Mouse (Mus musculus): Measurements from ENCODE around the gene Chd1l. TPM values are rescaled to one million over a fixed set of nuclear protein-coding genes. Genes with fewer than 3 reads are reported as not detected.

Gene Chd1l
- polyA plus RNA-seq, 1 experiment from 2014 or later, result 8.9 TPM

- peak; percentile 82 for DNase-seq (ENCODE audit: low spot score)
- no peaks in the 10 kb centered on the region for H3K27me3 ChIP-seq (ENCODE audit: control insufficient read depth, insufficient read depth, low read length)
- no peaks in the 10 kb centered on the region for H3K36me3 ChIP-seq (ENCODE audit: control insufficient read depth, insufficient read depth, low read length)
- ATAC-seq (ENCODE audit: low FRiP score, low TSS enrichment), result peak; percentile 93
- no peaks in the 10 kb centered on the region for H3K9me3 ChIP-seq (ENCODE audit: control insufficient read depth, low read length)
- H3K9ac ChIP-seq (ENCODE audit: low read length), result peak within 1 kb of the TSS; percentile 63
- 1% methylated on average over 18 of the region's 18 CpGs for WGBS
- H3K4me2 ChIP-seq (replicated peaks; ENCODE audit: low read depth), result peak within 1 kb of the TSS; percentile 54
- 0 out of 2 replicates have a peak, but pooled peaks cover 2% of the 10 kb centered on the region for H3K4me1 ChIP-seq (replicated peaks; ENCODE audit: control insufficient read depth, insufficient read depth)
- H3K4me3 ChIP-seq (ENCODE audit: low read depth, low read length), result peak within 1 kb of the TSS; percentile 46
- no peak for TF ChIP-seq EP300 (optimal IDR thresholded peaks at IDR 0.05)
- TF ChIP-seq CTCF (IDR thresholded peaks at IDR 0.05; ENCODE audit: low read depth), result no peak
- H3K27ac ChIP-seq (replicated peaks), result peak within 1 kb of the TSS; percentile 63
Observed at GRCm38 (mm10) chr3:97628391-97629001, 18.5 kb upstream of the Chd1l start, which contains the start of gene Fmo5. Gene Fmo5, plus strand, starts transcription at chr3:97628804.

GRCm38 (mm10) chr3:97627893-97628292 is 17.9 kb upstream of the Chd1l start:
- H3K4me3 ChIP-seq (ENCODE audit: low read depth, low read length), result peak overlapping the region; percentile 46
- no peaks in the 10 kb centered on the region for H3K36me3 ChIP-seq (ENCODE audit: control insufficient read depth, insufficient read depth, low read length)
- peak overlapping the region; percentile 54 for H3K4me2 ChIP-seq (replicated peaks; ENCODE audit: low read depth)
- ATAC-seq (ENCODE audit: low FRiP score, low TSS enrichment), result peak; percentile 81
- H3K9ac ChIP-seq (ENCODE audit: low read length), result no peak overlapping the region
- H3K27ac ChIP-seq (replicated peaks), result peak overlapping the region; percentile 63
- DNase-seq (ENCODE audit: low spot score), result no peak
- H3K27me3 ChIP-seq (ENCODE audit: control insufficient read depth, insufficient read depth, low read length), result no peaks in the 10 kb centered on the region
- TF ChIP-seq EP300 (optimal IDR thresholded peaks at IDR 0.05) (no peak), CTCF (IDR thresholded peaks at IDR 0.05; ENCODE audit: low read depth) (no peak)
- H3K9me3 ChIP-seq (ENCODE audit: control insufficient read depth, low read length), result no peaks in the 10 kb centered on the region
- WGBS, result 57% methylated on average over 7 of the region's 7 CpGs
- 0 out of 2 replicates have a peak, but pooled peaks cover 2% of the 10 kb centered on the region for H3K4me1 ChIP-seq (replicated peaks; ENCODE audit: control insufficient read depth, insufficient read depth)

DNA sequence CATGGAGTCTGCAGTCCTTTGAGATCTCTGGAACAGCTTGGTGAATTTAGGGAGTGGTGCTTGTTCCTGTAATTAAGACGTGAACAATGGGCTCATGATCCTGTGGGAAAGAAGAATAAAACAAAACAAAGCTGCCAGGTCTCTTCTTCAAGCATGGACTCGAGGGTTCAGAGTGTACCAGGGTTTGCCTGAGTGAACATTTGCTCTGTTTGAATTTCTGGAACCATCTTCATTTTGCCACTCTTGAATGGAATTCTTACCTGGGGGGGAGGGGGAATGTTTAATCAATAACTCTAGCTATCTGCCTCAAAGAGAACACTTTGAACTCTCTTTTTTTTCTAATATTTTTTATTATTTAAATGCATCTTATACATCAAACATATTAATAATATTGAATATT is 14.6 kb upstream of the Chd1l start:
- H3K4me1 ChIP-seq (replicated peaks; ENCODE audit: control insufficient read depth, insufficient read depth), result 0 out of 2 replicates have a peak, but pooled peaks cover 2% of the 10 kb centered on the region
- H3K9ac ChIP-seq (ENCODE audit: low read length), result no peak overlapping the region
- H3K4me2 ChIP-seq (replicated peaks; ENCODE audit: low read depth), result no peak overlapping the region
- no peaks in the 10 kb centered on the region for H3K36me3 ChIP-seq (ENCODE audit: control insufficient read depth, insufficient read depth, low read length)
- no peaks in the 10 kb centered on the region for H3K9me3 ChIP-seq (ENCODE audit: control insufficient read depth, low read length)
- no peak for DNase-seq (ENCODE audit: low spot score)
- WGBS, result 48% methylated on average over 2 of the region's 2 CpGs
- TF ChIP-seq EP300 (optimal IDR thresholded peaks at IDR 0.05) (no peak), CTCF (IDR thresholded peaks at IDR 0.05; ENCODE audit: low read depth) (no peak)
- H3K27me3 ChIP-seq (ENCODE audit: control insufficient read depth, insufficient read depth, low read length), result no peaks in the 10 kb centered on the region
- ATAC-seq (ENCODE audit: low FRiP score, low TSS enrichment), result no peak
- H3K27ac ChIP-seq (replicated peaks), result no peak overlapping the region
- no peak overlapping the region for H3K4me3 ChIP-seq (ENCODE audit: low read depth, low read length)

- no peak for TF ChIP-seq CTCF (IDR thresholded peaks at IDR 0.05; ENCODE audit: low read depth)
- TF ChIP-seq EP300 (optimal IDR thresholded peaks at IDR 0.05), result no peak
- H3K27me3 ChIP-seq (ENCODE audit: control insufficient read depth, insufficient read depth, low read length), result no peaks in the 10 kb centered on the region
- H3K36me3 ChIP-seq (ENCODE audit: control insufficient read depth, insufficient read depth, low read length), result no peaks in the 10 kb centered on the region
- ATAC-seq (ENCODE audit: low FRiP score, low TSS enrichment) (0 out of 2 replicates have a peak, but pooled peaks have one; percentile 56), DNase-seq (ENCODE audit: low spot score) (no peak)
- H3K9ac ChIP-seq (ENCODE audit: low read length), result no peak overlapping the region
- no peak overlapping the region for H3K4me3 ChIP-seq (ENCODE audit: low read depth, low read length)
- no peaks in the 10 kb centered on the region for H3K9me3 ChIP-seq (ENCODE audit: control insufficient read depth, low read length)
- H3K4me1 ChIP-seq (replicated peaks; ENCODE audit: control insufficient read depth, insufficient read depth), result no peaks in the 10 kb centered on the region
- WGBS, result 87% methylated on average over 4 of the region's 4 CpGs
- H3K4me2 ChIP-seq (replicated peaks; ENCODE audit: low read depth), result no peak overlapping the region
- H3K27ac ChIP-seq (replicated peaks), result no peak overlapping the region
Observed at GRCm38 (mm10) chr3:97620657-97621056, 10.7 kb upstream of the Chd1l start.

GRCm38 (mm10) chr3:97617899-97618298 is 7.9 kb upstream of the Chd1l start:
- H3K36me3 ChIP-seq (ENCODE audit: control insufficient read depth, insufficient read depth, low read length), result no peaks in the 10 kb centered on the region
- H3K27ac ChIP-seq (replicated peaks), result 0 out of 2 replicates have a peak overlapping the region, but pooled peaks have one; percentile 30
- H3K9me3 ChIP-seq (ENCODE audit: control insufficient read depth, low read length), result no peaks in the 10 kb centered on the region
- H3K27me3 ChIP-seq (ENCODE audit: control insufficient read depth, insufficient read depth, low read length), result no peaks in the 10 kb centered on the region
- TF ChIP-seq EP300 (optimal IDR thresholded peaks at IDR 0.05), result no peak
- TF ChIP-seq CTCF (IDR thresholded peaks at IDR 0.05; ENCODE audit: low read depth), result peak; percentile 11; the same call in 1 of the 2 replicates
- peak; percentile 55 for DNase-seq (ENCODE audit: low spot score)
- ATAC-seq (ENCODE audit: low FRiP score, low TSS enrichment), result peak; percentile 88
- 60% methylated on average over 8 of the region's 8 CpGs for WGBS
- H3K4me1 ChIP-seq (replicated peaks; ENCODE audit: control insufficient read depth, insufficient read depth), result no peaks in the 10 kb centered on the region
- H3K9ac ChIP-seq (ENCODE audit: low read length), result no peak overlapping the region
- no peak overlapping the region for H3K4me2 ChIP-seq (replicated peaks; ENCODE audit: low read depth)
- H3K4me3 ChIP-seq (ENCODE audit: low read depth, low read length), result no peak overlapping the region
